Mouse (Mus musculus) myocyte (in vitro differentiated cells): ENCODE measurements at regions not wholly inside any gene's neighbourhood (a gene's known extent, or its start where the extent isn't known, plus 50 kb on each side); places are given as distances from the start of the nearest gene placed in this dataset.

ENCODE experiments used
- H3K27me3 ChIP-seq: one replicate; pipeline ENCODE4 v1.6.1; 2011; ENCODE audit not compliant: control insufficient read depth, insufficient read depth, insufficient read length
- H3K36me3 ChIP-seq: one replicate; pipeline ENCODE4 v1.6.1; 2011; ENCODE audit not compliant: control insufficient read depth, insufficient read depth
- H3K4me2 ChIP-seq: one replicate; pipeline ENCODE4 v1.6.1; 2011; ENCODE audit warnings: low read depth, control low read depth
- H3K4me3 ChIP-seq: one replicate; pipeline ENCODE4 v1.5.1; 2011; ENCODE audit warnings: mild to moderate bottlenecking, control low read depth, moderate library complexity
- H3K79me2 ChIP-seq: one replicate; pipeline ENCODE4 v1.6.1; 2011; ENCODE audit not compliant: control insufficient read depth, insufficient read depth
- H3ac ChIP-seq: one replicate; pipeline ENCODE4 v1.6.1; 2011; ENCODE audit not compliant: control insufficient read depth, insufficient read length
- CEBPB ChIP-seq: IDR thresholded peaks from 2 replicates; pipeline ENCODE4 v1.6.1; 2011; ENCODE audit warnings: mild to moderate bottlenecking, moderate library complexity; ENCODE audit not compliant: poor library complexity, insufficient read depth, severe bottlenecking
- E2F4 ChIP-seq: IDR thresholded peaks from one replicate; pipeline ENCODE4 v1.6.1; 2011; ENCODE audit warnings: mild to moderate bottlenecking, control low read depth, moderate library complexity; ENCODE audit not compliant: insufficient read depth
- MAX ChIP-seq: IDR thresholded peaks from one replicate; pipeline ENCODE4 v1.6.1; 2011; ENCODE audit warnings: low read depth, mild to moderate bottlenecking, control low read depth
- MYOD1 ChIP-seq, 3 experiments: IDR thresholded peaks; one replicate each; pipeline ENCODE4 v1.6.1; 2011; ENCODE audit warnings: control low read depth in 2 of 3, low read depth in 2 of 3, mild to moderate bottlenecking in 2 of 3, moderate library complexity in 1 of 3; ENCODE audit not compliant: insufficient read length in 2 of 3, control insufficient read depth in 1 of 3
- MYOG ChIP-seq, 3 experiments: IDR thresholded peaks; one replicate each; pipeline ENCODE4 v1.6.1; 2011; ENCODE audit warnings: control low read depth in 2 of 3, low read depth in 2 of 3, mild to moderate bottlenecking in 2 of 3; ENCODE audit not compliant: insufficient read length in 2 of 3, control insufficient read depth in 1 of 3, insufficient read depth in 1 of 3
- POLR2A ChIP-seq: IDR thresholded peaks from one replicate; pipeline ENCODE4 v1.6.1; 2011; ENCODE audit warnings: low read depth, mild to moderate bottlenecking, control low read depth, moderate library complexity; ENCODE audit not compliant: insufficient read length
- POLR2AphosphoS2 ChIP-seq: IDR thresholded peaks from one replicate; pipeline ENCODE4 v1.6.1; 2011; ENCODE audit warnings: low read depth, control low read depth; ENCODE audit not compliant: insufficient read length
- REST ChIP-seq: IDR thresholded peaks from one replicate; pipeline ENCODE4 v1.6.1; 2011; ENCODE audit warnings: mild to moderate bottlenecking, control low read depth, moderate library complexity; ENCODE audit not compliant: insufficient read depth, insufficient read length
- SRF ChIP-seq: IDR thresholded peaks from one replicate; pipeline ENCODE4 v1.6.1; 2011; ENCODE audit warnings: low read depth; ENCODE audit not compliant: control insufficient read depth, insufficient read length
- TCF12 ChIP-seq: IDR thresholded peaks from one replicate; pipeline ENCODE4 v1.6.1; 2011; ENCODE audit warnings: mild to moderate bottlenecking, control low read depth; ENCODE audit not compliant: poor library complexity, insufficient read depth, severe bottlenecking
- TCF3 ChIP-seq: IDR thresholded peaks from one replicate; pipeline ENCODE4 v1.6.1; 2011; ENCODE audit warnings: low read depth, control low read depth; ENCODE audit not compliant: insufficient read length
- USF1 ChIP-seq: IDR thresholded peaks from one replicate; pipeline ENCODE4 v1.6.1; 2011; ENCODE audit warnings: low read depth, mild to moderate bottlenecking, control low read depth, moderate library complexity

DNA sequence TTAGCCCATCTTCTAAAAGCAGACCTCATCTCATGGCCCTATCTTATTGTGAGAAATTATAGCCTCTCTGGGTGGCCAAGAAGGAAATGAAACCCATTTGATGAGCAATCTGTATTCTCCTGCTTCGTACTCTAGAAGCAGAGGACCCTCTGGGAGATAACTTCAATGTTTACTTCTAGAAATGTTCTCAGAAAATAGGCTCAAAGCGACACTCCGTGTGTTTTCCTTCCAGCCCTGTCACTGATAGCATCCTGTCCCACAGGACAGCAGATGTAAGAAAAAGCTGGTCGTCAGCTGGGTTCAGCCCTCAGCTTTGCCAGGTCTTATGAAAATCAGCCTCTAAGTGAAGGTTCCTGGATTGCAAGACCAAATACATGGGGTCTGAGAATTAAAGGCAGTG, 86.1 kb downstream of the Ier5 start:
- H3K27me3 ChIP-seq, result peaks cover 44% of the 10 kb centered on the region
- TF ChIP-seq MAX (no peak), REST (no peak), CEBPB (no peak), MYOD1 (IDR thresholded peaks at IDR 0.05; ENCODE audit: control insufficient read depth in 1 of 3, insufficient read length in 2 of 3, low read depth in 2 of 3) (no peak), POLR2AphosphoS2 (no peak), TCF3 (no peak), USF1 (no peak), TCF12 (no peak), E2F4 (no peak), POLR2A (no peak), SRF (no peak), MYOG (IDR thresholded peaks at IDR 0.05; ENCODE audit: control insufficient read depth in 1 of 3, insufficient read depth in 1 of 3, insufficient read length in 2 of 3, low read depth in 2 of 3) (no peak)
- H3K4me2 ChIP-seq, result no peak overlapping the region

GRCm38 (mm10) chr1:155006539-155007486, 92.6 kb downstream of the Ier5 start:
- Histone ChIP-seq H3ac (no peak overlapping the region), H3K27me3 (peaks cover 36% of the 10 kb centered on the region), H3K4me3 (no peak overlapping the region), H3K36me3 (no peaks in the 10 kb centered on the region), H3K4me2 (peak overlapping the region; percentile 22), H3K79me2 (no peaks in the 10 kb centered on the region)
- TF ChIP-seq TCF12 (no peak), E2F4 (no peak), CEBPB (no peak), TCF3 (no peak), SRF (no peak), MAX (no peak), POLR2A (no peak), MYOD1 (IDR thresholded peaks at IDR 0.05; ENCODE audit: control insufficient read depth in 1 of 3, insufficient read length in 2 of 3, low read depth in 2 of 3) (no peak), MYOG (IDR thresholded peaks at IDR 0.05; ENCODE audit: control insufficient read depth in 1 of 3, insufficient read depth in 1 of 3, insufficient read length in 2 of 3, low read depth in 2 of 3) (no peak), POLR2AphosphoS2 (no peak), USF1 (no peak), REST (no peak)

More for the DNA sequence above, 86.1 kb downstream of the Ier5 start:
- H3K36me3 ChIP-seq, result no peaks in the 10 kb centered on the region
- no peak overlapping the region for H3ac ChIP-seq
- H3K79me2 ChIP-seq, result no peaks in the 10 kb centered on the region
- no peak overlapping the region for H3K4me3 ChIP-seq

DNA sequence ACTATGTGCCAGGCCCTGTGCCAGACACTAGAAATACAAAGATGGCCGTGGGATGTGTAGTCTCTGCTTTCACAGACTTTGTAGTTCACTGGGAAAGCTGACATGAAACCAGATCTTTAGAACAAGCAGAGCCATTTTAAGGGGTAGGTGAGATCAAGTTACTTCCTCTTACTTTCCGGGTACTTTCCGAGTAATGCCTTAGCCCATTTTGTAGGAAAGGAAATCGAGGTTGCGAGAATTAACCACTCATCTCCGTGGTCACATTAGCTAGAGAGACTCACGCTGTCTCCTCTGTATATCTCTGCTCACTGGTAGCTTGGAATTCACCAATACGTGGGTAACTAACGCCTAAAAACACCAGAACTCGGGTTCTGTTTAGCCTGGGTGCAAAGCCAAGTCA, 93.3 kb downstream of the Ier5 start:
- H3K4me2 ChIP-seq, result peak overlapping the region; percentile 22

DNA sequence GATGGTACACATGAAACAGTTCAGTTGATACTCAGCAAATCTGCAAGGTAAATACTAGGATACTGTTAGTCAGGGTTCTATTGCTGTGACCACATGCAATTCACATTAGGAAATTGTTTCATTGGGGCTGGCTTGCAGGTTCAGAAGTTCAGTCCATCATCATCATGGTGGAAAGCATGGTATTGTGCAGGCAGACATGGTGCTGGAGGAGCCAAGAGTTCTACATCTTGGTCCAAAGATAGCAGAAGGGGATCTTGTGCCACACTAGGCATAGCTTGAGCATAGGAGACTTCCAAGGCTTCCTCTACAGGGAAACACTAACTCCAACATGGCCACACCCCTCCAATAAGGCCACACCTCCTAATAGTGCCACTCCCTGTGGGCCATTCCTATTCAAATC, 99.1 kb downstream of the Ier5 start:
- no peak overlapping the region for H3K4me3 ChIP-seq
- no peak overlapping the region for H3ac ChIP-seq
- no peaks in the 10 kb centered on the region for H3K79me2 ChIP-seq
- no peak overlapping the region for H3K4me2 ChIP-seq
- no peaks in the 10 kb centered on the region for H3K36me3 ChIP-seq
- peaks cover 25% of the 10 kb centered on the region for H3K27me3 ChIP-seq
- no peak for TF ChIP-seq REST
- no peak for TF ChIP-seq SRF
- TF ChIP-seq MYOG (IDR thresholded peaks at IDR 0.05; ENCODE audit: control insufficient read depth in 1 of 3, insufficient read depth in 1 of 3, insufficient read length in 2 of 3, low read depth in 2 of 3), result no peak
- TF ChIP-seq CEBPB, result no peak
- no peak for TF ChIP-seq TCF3
- TF ChIP-seq MAX, result no peak
- TF ChIP-seq POLR2A, result no peak
- TF ChIP-seq USF1, result no peak
- TF ChIP-seq E2F4, result no peak

More for the DNA sequence above, 93.3 kb downstream of the Ier5 start:
- Histone ChIP-seq H3K27me3 (peaks cover 29% of the 10 kb centered on the region), H3K36me3 (no peaks in the 10 kb centered on the region), H3K4me3 (no peak overlapping the region), H3K79me2 (no peaks in the 10 kb centered on the region), H3ac (no peak overlapping the region)
- TF ChIP-seq POLR2AphosphoS2 (no peak), CEBPB (no peak), MYOD1 (IDR thresholded peaks at IDR 0.05; ENCODE audit: control insufficient read depth in 1 of 3, insufficient read length in 2 of 3, low read depth in 2 of 3) (no peak), POLR2A (no peak), TCF3 (no peak), E2F4 (no peak), MAX (no peak), REST (no peak), MYOG (IDR thresholded peaks at IDR 0.05; ENCODE audit: control insufficient read depth in 1 of 3, insufficient read depth in 1 of 3, insufficient read length in 2 of 3, low read depth in 2 of 3) (no peak), SRF (no peak), USF1 (no peak), TCF12 (no peak)
